Mouse (Mus musculus) hematopoietic stem cell, adult 5-6 weeks (primary cell): ENCODE data around the gene Cmtr1. TPM values are rescaled to one million over a fixed set of nuclear protein-coding genes. Genes with fewer than 3 reads are reported as not detected.

Source experiments
- ATAC-seq, 2 experiments: fragments of 125-278 bp in 1 of 2; replicated peaks in 1 of 2; 2 replicates each; pipeline ENCODE4 v1.8.0; 2016 to 2017; ENCODE audit warnings: inconsistent platforms in 2 of 2, mild to moderate bottlenecking in 2 of 2, moderate number of reproducible peaks in 2 of 2, low read depth in 1 of 2, moderate TSS enrichment in 1 of 2; ENCODE audit not compliant: low FRiP score in 2 of 2, poor library complexity in 2 of 2, severe bottlenecking in 2 of 2, insufficient read depth in 1 of 2, low TSS enrichment in 1 of 2
- total RNA-seq: library from RNA; stranded (forward); fragments of 172-1452, 232-1000 nt; gene quantifications from 2 replicates; pipeline ENCODE4 v1.2.3, GENCODE M21; 2017

Gene Cmtr1
- total RNA-seq, 1 experiment from 2014 or later = 160 TPM

- ATAC-seq = peak; percentile 20 to 41; a peak in 2 of 4 replicates
Measured at GRCm38 (mm10) chr17:29660762-29661391, 482 bp downstream of the Cmtr1 start.

GRCm38 (mm10) chr17:29662145-29662544 is 1.8 kb downstream of the Cmtr1 start:
- ATAC-seq = no peak

GRCm38 (mm10) chr17:29668051-29668986 is 7.9 kb downstream of the Cmtr1 start:
- ATAC-seq = no peak

GRCm38 (mm10) chr17:29669030-29669429 is 8.6 kb downstream of the Cmtr1 start:
- ATAC-seq = no peak

- ATAC-seq = no peak
Measured at GRCm38 (mm10) chr17:29669936-29670335, 9.5 kb downstream of the Cmtr1 start.

GRCm38 (mm10) chr17:29671021-29671420 is 10.6 kb downstream of the Cmtr1 start:
- ATAC-seq = no peak

- ATAC-seq = peak in 1 of 2 experiments; percentile 14; a peak in 1 of 4 replicates
Measured at GRCm38 (mm10) chr17:29673325-29673724, 12.9 kb downstream of the Cmtr1 start.

GRCm38 (mm10) chr17:29678526-29678925 is 18.1 kb downstream of the Cmtr1 start:
- no peak for ATAC-seq

GRCm38 (mm10) chr17:29679038-29679767 is 18.8 kb downstream of the Cmtr1 start:
- no peak for ATAC-seq

GRCm38 (mm10) chr17:29680174-29680573 is 19.8 kb downstream of the Cmtr1 start:
- ATAC-seq = no peak

GRCm38 (mm10) chr17:29680921-29681320 is 20.5 kb downstream of the Cmtr1 start:
- ATAC-seq = no peak

GRCm38 (mm10) chr17:29681669-29682068 is 21.3 kb downstream of the Cmtr1 start:
- ATAC-seq = no peak

- ATAC-seq = no peak
Measured at GRCm38 (mm10) chr17:29682261-29682660, 21.9 kb downstream of the Cmtr1 start.

- ATAC-seq = no peak
Measured at GRCm38 (mm10) chr17:29683127-29683526, 22.7 kb downstream of the Cmtr1 start.

- ATAC-seq = no peak
Measured at GRCm38 (mm10) chr17:29684275-29684674, 23.9 kb downstream of the Cmtr1 start.

GRCm38 (mm10) chr17:29686771-29687170 is 26.4 kb downstream of the Cmtr1 start:
- ATAC-seq = no peak

- no peak for ATAC-seq
Measured at GRCm38 (mm10) chr17:29687373-29687772, 27.0 kb downstream of the Cmtr1 start.

GRCm38 (mm10) chr17:29688610-29689009 is 28.2 kb downstream of the Cmtr1 start:
- no peak for ATAC-seq
